Mouse (Mus musculus) kidney, adult 2 months (tissue): ENCODE data around the gene Prdm1.

Experiments
- CTCF ChIP-seq: fragments of 200-500 bp; conservative IDR thresholded peaks from 2 replicates; pipeline ENCODE4 v1.5.1; 2011; ENCODE audit warnings: low read depth, mild to moderate bottlenecking, control low read depth, low read length, moderate library complexity, mixed read lengths; ENCODE audit not compliant: insufficient read depth, insufficient read length
- POLR2A ChIP-seq: fragments of 200-500 bp; IDR thresholded peaks from one replicate; pipeline ENCODE4 v1.6.1; 2011; ENCODE audit warnings: low read depth, low read length, control low read depth

- TF ChIP-seq POLR2A (no peak), CTCF (no peak)
These were observed 35.3 kb downstream of the Prdm1 start for GRCm38 (mm10) chr10:44492815-44493525.
